Mouse (Mus musculus) embryonic facial prominence, embryonic 15.5 days (tissue): ENCODE measurements around the gene Olfr721-ps1. TPM values are rescaled to one million over a fixed set of nuclear protein-coding genes. Genes with fewer than 3 reads are reported as not detected.

Experiments
- polyA plus RNA-seq: library from polyadenylated mRNA; unstranded; fragments of >200 nt; fragmentation: Nextera tagmentation; extraction: Ambion mirVana; gene quantifications from 2 replicates; pipeline ENCODE4 v1.2.1, GENCODE M21; 2015

The Olfr721-ps1 gene
- polyA plus RNA-seq, 1 experiment from 2014 or later, result 0.45 TPM

Other genes with a start within 250 kb of the Olfr721-ps1 start
- 0.20 and 0.28 TPM in 2 replicates for gene Olfr720, start 214.5 kb upstream of the Olfr721-ps1 start, polyA plus RNA-seq
- not detected in 2 replicates for gene Olfr31, start 78.5 kb upstream of the Olfr721-ps1 start, polyA plus RNA-seq
- gene Il3ra, start 55.0 kb upstream of the Olfr721-ps1 start, polyA plus RNA-seq, result 5.2 and 5.7 TPM in 2 replicates